Mouse (Mus musculus): ENCODE results near the gene Adam33.

- TF ChIP-seq CTCF (IDR thresholded peaks at IDR 0.05; ENCODE audit: low read depth) (no peak), EP300 (IDR thresholded peaks at IDR 0.05; ENCODE audit: low read depth) (no peak)
These were observed 26.9 kb downstream of the Adam33 start for GRCm38 (mm10) chr2:131036757-131037156.
